20 mouse cellular contexts compared by ENCODE assay signal in the genomic region with DNA sequence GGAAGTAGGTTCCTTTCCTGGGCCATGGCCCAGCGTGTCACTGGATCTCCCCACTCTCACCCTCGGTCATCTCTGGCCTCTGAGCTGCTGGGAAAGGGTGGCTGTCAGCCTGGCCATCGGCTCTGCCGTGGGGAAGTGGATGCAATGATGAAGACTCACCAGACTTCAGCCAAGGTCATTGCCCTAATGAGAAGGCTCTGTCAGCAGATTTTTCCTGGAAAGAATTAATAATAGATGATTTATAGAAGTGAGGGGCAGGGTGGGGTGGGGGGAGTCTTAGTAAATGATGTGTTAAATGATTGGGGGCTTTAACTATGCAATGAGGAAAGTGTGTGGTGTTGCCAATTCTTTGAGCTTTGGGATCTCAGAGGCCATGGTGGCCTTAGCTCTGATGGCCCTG. TPM values are rescaled to one million over a fixed set of nuclear protein-coding genes. Genes with fewer than 3 reads are reported as not detected.
DNase-seq lines count a peak whose midpoint lies in the region; ATAC-seq and TF ChIP-seq lines count a peak whose summit lies in the region.
"Had no signal": no experiment of that assay in that cellular context is flagged by ENCODE, and none has a peak within 500 bp of the region (broad histone marks: within the 10 kb centered on the region; RNA-seq: fewer than 3 reads in every experiment).

No protein-coding gene starts in this region.

- no peak for TF ChIP-seq EP300 in liver, postnatal 0 days (IDR thresholded peaks at IDR 0.05; ENCODE audit: low read depth)
- TF ChIP-seq EP300 in lung, postnatal 0 days (IDR thresholded peaks at IDR 0.05), result no peak; the same call in none of the 2 replicates

- DNase-seq in liver, postnatal 0 days, result no peak
- DNase-seq in lung, postnatal 36 days, result no peak
- peak; percentile 71 for DNase-seq in lung, postnatal 0 days (ENCODE audit: low spot score)
- DNase-seq in lung, adult 2 months, result no peak
- DNase-seq in adipocyte (ENCODE audit: low spot score), result peak; percentile 32
- DNase-seq in right cerebral cortex, postnatal 36 days (ENCODE audit: low spot score in 2 of 2), result no peak
- DNase-seq: adrenal gland, adult 8-10 months; adrenal gland, postnatal 14 days; adrenal gland, postnatal 36 days; cerebellum, adult 11-12 months; cerebellum, adult 2 months; cerebellum, adult 9-10 months; cerebellum, postnatal 10 days; cerebellum, postnatal 25 days had no signal

- H3K9me3 ChIP-seq in liver, postnatal 0 days (ENCODE audit: low read length), result no peaks in the 10 kb centered on the region
- no peaks in the 10 kb centered on the region for H3K9me3 ChIP-seq in liver, embryonic 12.5 days (replicated peaks)
- no peaks in the 10 kb centered on the region for H3K9me3 ChIP-seq in lung, embryonic 15.5 days
- H3K9me3 ChIP-seq in lung, postnatal 0 days (ENCODE audit: low read length), result no peaks in the 10 kb centered on the region
- H3K9me3 ChIP-seq: embryonic facial prominence, embryonic 10.5 days; embryonic facial prominence, embryonic 12.5 days; forebrain, embryonic 13.5 days; forebrain, embryonic 15.5 days had no signal

- H3K4me2 ChIP-seq in liver, postnatal 0 days (ENCODE audit: low read depth, low read length), result no peak overlapping the region
- H3K4me2 ChIP-seq in liver, embryonic 12.5 days, result no peak overlapping the region
- H3K4me2 ChIP-seq in lung, embryonic 15.5 days, result no peak overlapping the region
- H3K4me2 ChIP-seq in lung, postnatal 0 days (replicated peaks; ENCODE audit: low read depth, low read length), result no peak overlapping the region
- H3K4me2 ChIP-seq: embryonic facial prominence, embryonic 12.5 days; forebrain, embryonic 13.5 days; forebrain, embryonic 15.5 days had no signal

- H3K36me3 ChIP-seq in liver, postnatal 0 days (replicated peaks; ENCODE audit: insufficient read depth, low read length), result peaks cover 43% of the 10 kb centered on the region
- peaks cover 70% of the 10 kb centered on the region for H3K36me3 ChIP-seq in liver, embryonic 12.5 days
- peaks cover 60% of the 10 kb centered on the region for H3K36me3 ChIP-seq in lung, embryonic 15.5 days
- H3K36me3 ChIP-seq in lung, postnatal 0 days (ENCODE audit: insufficient read depth, low read length), result peaks cover 55% of the 10 kb centered on the region
- H3K36me3 ChIP-seq: forebrain, embryonic 15.5 days had no signal

- H3K9ac ChIP-seq in liver, postnatal 0 days (replicated peaks), result no peak overlapping the region
- no peak overlapping the region for H3K9ac ChIP-seq in liver, embryonic 12.5 days
- H3K9ac ChIP-seq in lung, embryonic 15.5 days, result no peak overlapping the region
- no peak overlapping the region for H3K9ac ChIP-seq in lung, postnatal 0 days (replicated peaks; ENCODE audit: low read depth)
- H3K9ac ChIP-seq: embryonic facial prominence, embryonic 12.5 days; forebrain, embryonic 13.5 days; forebrain, embryonic 15.5 days had no signal

- no peak for TF ChIP-seq CTCF in liver, postnatal 0 days (IDR thresholded peaks at IDR 0.05; ENCODE audit: low read depth)
- no peak for TF ChIP-seq CTCF in lung, postnatal 0 days (IDR thresholded peaks at IDR 0.05)
- TF ChIP-seq CTCF in lung, adult 2 months (IDR thresholded peaks at IDR 0.05; ENCODE audit: insufficient read depth, low read length), result no peak

- H3K4me1 ChIP-seq in liver, postnatal 0 days (ENCODE audit: insufficient read depth), result no peaks in the 10 kb centered on the region
- H3K4me1 ChIP-seq in liver, embryonic 12.5 days, result no peaks in the 10 kb centered on the region
- H3K4me1 ChIP-seq in lung, embryonic 15.5 days, result peaks cover 37% of the 10 kb centered on the region
- peaks cover 19% of the 10 kb centered on the region; the same call in 1 of the 2 replicates for H3K4me1 ChIP-seq in lung, postnatal 0 days (ENCODE audit: insufficient read depth, low read depth, low read length)
- H3K4me1 ChIP-seq in lung, adult 2 months (ENCODE audit: control insufficient read depth, insufficient read depth, low read length), result peaks cover 11% of the 10 kb centered on the region

- ATAC-seq in liver, postnatal 0 days, result peak; percentile 48
- ATAC-seq in liver, embryonic 12.5 days, result no peak
- peak; percentile 30; the same call in 1 of the 2 replicates for ATAC-seq in lung, embryonic 15.5 days (ENCODE audit: borderline replicate concordance, extremely low read depth, low FRiP score, low TSS enrichment)
- peak; percentile 46 for ATAC-seq in lung, postnatal 0 days
- ATAC-seq: forebrain, embryonic 13.5 days; forebrain, embryonic 15.5 days had no signal

- WGBS in liver, postnatal 0 days (ENCODE audit: insufficient replicate concordance), result 75% methylated on average over 4 of the region's 4 CpGs
- WGBS in liver, embryonic 12.5 days (ENCODE audit: insufficient replicate concordance), result 73% methylated on average over 4 of the region's 4 CpGs
- WGBS in lung, embryonic 15.5 days, result 43% methylated on average over 4 of the region's 4 CpGs
- 49% methylated on average over 4 of the region's 4 CpGs for WGBS in lung, postnatal 0 days
- WGBS in lung, adult 2 months, result 58% methylated on average over 4 of the region's 4 CpGs

- no peak overlapping the region for H3K27ac ChIP-seq in liver, postnatal 0 days (ENCODE audit: low read depth)
- no peak overlapping the region for H3K27ac ChIP-seq in liver, embryonic 12.5 days
- H3K27ac ChIP-seq in lung, embryonic 15.5 days, result peak overlapping the region; percentile 48; the same call in 1 of the 2 replicates
- H3K27ac ChIP-seq in lung, postnatal 0 days (ENCODE audit: low read length), result no peak overlapping the region
- H3K27ac ChIP-seq: embryonic facial prominence, embryonic 10.5 days; embryonic facial prominence, embryonic 12.5 days; forebrain, embryonic 13.5 days; forebrain, embryonic 15.5 days had no signal

- TF ChIP-seq POLR2A in lung, adult 2 months (IDR thresholded peaks at IDR 0.05; ENCODE audit: borderline replicate concordance, extremely low read depth, low read depth, low read length), result no peak

- no peaks in the 10 kb centered on the region for H3K27me3 ChIP-seq in liver, postnatal 0 days (ENCODE audit: insufficient read depth, low read length)
- H3K27me3 ChIP-seq in liver, embryonic 12.5 days (replicated peaks), result no peaks in the 10 kb centered on the region
- no peaks in the 10 kb centered on the region for H3K27me3 ChIP-seq in lung, embryonic 15.5 days
- H3K27me3 ChIP-seq in lung, postnatal 0 days (replicated peaks; ENCODE audit: insufficient read depth, low read length), result no peaks in the 10 kb centered on the region
- H3K27me3 ChIP-seq: embryonic facial prominence, embryonic 12.5 days; forebrain, embryonic 13.5 days; forebrain, embryonic 15.5 days had no signal

- no peak overlapping the region for H3K4me3 ChIP-seq in liver, postnatal 0 days (ENCODE audit: low read depth, low read length)
- H3K4me3 ChIP-seq in liver, embryonic 12.5 days, result no peak overlapping the region
- H3K4me3 ChIP-seq in lung, embryonic 15.5 days, result no peak overlapping the region
- H3K4me3 ChIP-seq in lung, postnatal 0 days (ENCODE audit: low read depth, low read length), result no peak overlapping the region
- no peak overlapping the region for H3K4me3 ChIP-seq in lung, adult 2 months (replicated peaks; ENCODE audit: extremely low read depth, low read depth, low read length)
- H3K4me3 ChIP-seq: embryonic facial prominence, embryonic 10.5 days; embryonic facial prominence, embryonic 12.5 days; forebrain, embryonic 13.5 days; forebrain, embryonic 15.5 days had no signal

RNA-seq across cellular contexts. Expression of gene Phlda3, which starts 19.7 kb away (rescaled TPM):
- polyA plus RNA-seq in liver, postnatal 0 days (2015; fragmentation: Nextera tagmentation; extraction: Ambion mirVana), result 4.0 and 4.9 TPM in 2 replicates
- polyA plus RNA-seq in liver, embryonic 12.5 days (2016; fragmentation: Nextera tagmentation; extraction: Ambion mirVana), result 11.4 and 11.9 TPM in 2 replicates
- 79.9 and 80.0 TPM in 2 replicates for polyA plus RNA-seq in lung, embryonic 15.5 days (2015; fragmentation: Nextera tagmentation; extraction: Ambion mirVana)
- 80.7 and 82.0 TPM in 2 replicates for polyA plus RNA-seq in lung, postnatal 0 days (2015; fragmentation: Nextera tagmentation; extraction: Ambion mirVana)
- 98.6 and 156 TPM in 2 replicates for polyA plus RNA-seq in lung, adult 2 months (2012; rRNA removed)

RNA-seq across cellular contexts. Expression of gene Csrp1, which starts 26.4 kb away (rescaled TPM):
- 23.5 and 25.9 TPM in 2 replicates for polyA plus RNA-seq in liver, postnatal 0 days (2015; fragmentation: Nextera tagmentation; extraction: Ambion mirVana)
- 56.2 and 60.7 TPM in 2 replicates for polyA plus RNA-seq in liver, embryonic 12.5 days (2016; fragmentation: Nextera tagmentation; extraction: Ambion mirVana)
- 275 and 280 TPM in 2 replicates for polyA plus RNA-seq in lung, embryonic 15.5 days (2015; fragmentation: Nextera tagmentation; extraction: Ambion mirVana)
- 449 and 545 TPM in 2 replicates for polyA plus RNA-seq in lung, postnatal 0 days (2015; fragmentation: Nextera tagmentation; extraction: Ambion mirVana)
- polyA plus RNA-seq in lung, adult 2 months (2012; rRNA removed), result 556 and 717 TPM in 2 replicates

RNA-seq across cellular contexts. Expression of gene Tnni1, which starts 33.0 kb away (rescaled TPM):
- polyA plus RNA-seq in liver, postnatal 0 days (2015; fragmentation: Nextera tagmentation; extraction: Ambion mirVana), result 1.2 and 4.7 TPM in 2 replicates
- polyA plus RNA-seq in liver, embryonic 12.5 days (2016; fragmentation: Nextera tagmentation; extraction: Ambion mirVana), result 10.5 and 12.9 TPM in 2 replicates
- 97.5 and 117 TPM in 2 replicates for polyA plus RNA-seq in lung, embryonic 15.5 days (2015; fragmentation: Nextera tagmentation; extraction: Ambion mirVana)
- 26.1 and 31.2 TPM in 2 replicates for polyA plus RNA-seq in lung, postnatal 0 days (2015; fragmentation: Nextera tagmentation; extraction: Ambion mirVana)
- polyA plus RNA-seq in lung, adult 2 months (2012; rRNA removed), result 0.26 and 1.5 TPM in 2 replicates

Comparison
In these comparisons a context has a peak if more than half of its experiments do, and no peak if none do; other contexts are left out.
1. DNase-seq: peak in lung, postnatal 0 days (single experiment) and adipocyte (single experiment); none in liver, postnatal 0 days (single experiment), lung, postnatal 36 days (single experiment), lung, adult 2 months (single experiment) and right cerebral cortex, postnatal 36 days (0 of 2).